Mouse (Mus musculus): ENCODE measurements around the gene Marc2. TPM values are rescaled to one million over a fixed set of nuclear protein-coding genes. Genes with fewer than 3 reads are reported as not detected.

Gene Marc2
- polyA plus RNA-seq, 1 experiment from 2014 or later, result 152 TPM

DNA sequence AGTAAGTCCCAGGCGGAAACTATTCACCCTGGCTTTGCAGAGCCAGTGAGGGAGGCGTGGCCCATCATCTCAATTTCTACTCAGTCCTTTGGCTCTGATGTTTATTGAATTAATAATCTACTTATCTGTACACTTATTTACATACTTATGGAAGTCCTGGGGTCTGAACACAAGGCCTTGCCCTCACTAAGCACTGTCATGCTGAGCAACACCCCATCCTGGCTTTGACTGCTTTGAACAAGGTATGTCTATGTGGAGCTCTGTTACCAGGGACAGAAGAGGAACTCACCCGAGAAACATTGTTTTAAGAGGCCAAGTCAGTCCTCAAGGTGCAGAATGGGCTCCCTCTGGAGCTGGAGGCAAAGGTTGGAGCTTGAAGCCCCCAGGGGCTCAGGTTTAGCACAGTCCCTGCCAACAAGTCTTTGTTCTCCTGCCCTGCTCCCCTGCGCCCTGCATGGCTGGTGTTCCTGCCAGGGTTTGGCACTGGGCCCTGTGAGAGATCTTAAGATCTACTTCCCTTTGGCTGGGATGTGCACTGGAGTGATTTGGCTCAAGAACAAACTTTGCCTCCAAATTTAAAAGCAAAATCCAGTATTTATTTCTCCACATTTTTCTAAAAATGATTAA lies 23.8 kb upstream of the Marc2 start:
- DNase-seq (peak; percentile 37), ATAC-seq (ENCODE audit: insufficient read depth) (no peak)

GRCm38 (mm10) chr1:184867640-184868120 lies 21.4 kb upstream of the Marc2 start:
- Histone ChIP-seq H3K4me1 (ENCODE audit: insufficient read depth) (no peaks in the 10 kb centered on the region; the same call in 1 of the 2 replicates), H3K36me3 (ENCODE audit: insufficient read depth) (no peaks in the 10 kb centered on the region), H3K27me3 (ENCODE audit: insufficient read depth, low read length) (no peaks in the 10 kb centered on the region), H3K9ac (no peak overlapping the region), H3K4me2 (no peak overlapping the region), H3K9me3 (ENCODE audit: low read depth, low read length) (no peaks in the 10 kb centered on the region), H3K4me3 (ENCODE audit: low read depth, low read length) (no peak overlapping the region), H3K27ac (ENCODE audit: low read depth) (no peak overlapping the region)
- ATAC-seq (ENCODE audit: insufficient read depth) (no peak), DNase-seq (no peak)
- TF ChIP-seq CTCF (IDR thresholded peaks at IDR 0.05; ENCODE audit: low read depth), result no peak
- WGBS, result 61% methylated on average over 3 of the region's 3 CpGs

More for the DNA sequence above, 23.8 kb upstream of the Marc2 start:
- WGBS, result 66% methylated on average over 4 of the region's 4 CpGs
- no peak overlapping the region for H3K9ac ChIP-seq
- H3K4me2 ChIP-seq, result no peak overlapping the region
- no peaks in the 10 kb centered on the region; the same call in 1 of the 2 replicates for H3K4me1 ChIP-seq (ENCODE audit: insufficient read depth)
- TF ChIP-seq CTCF (IDR thresholded peaks at IDR 0.05; ENCODE audit: low read depth), result no peak
- no peaks in the 10 kb centered on the region for H3K36me3 ChIP-seq (ENCODE audit: insufficient read depth)
- no peak overlapping the region for H3K27ac ChIP-seq (ENCODE audit: low read depth)
- H3K27me3 ChIP-seq (ENCODE audit: insufficient read depth, low read length), result no peaks in the 10 kb centered on the region
- no peak overlapping the region for H3K4me3 ChIP-seq (ENCODE audit: low read depth, low read length)
- H3K9me3 ChIP-seq (ENCODE audit: low read depth, low read length), result no peaks in the 10 kb centered on the region

DNA sequence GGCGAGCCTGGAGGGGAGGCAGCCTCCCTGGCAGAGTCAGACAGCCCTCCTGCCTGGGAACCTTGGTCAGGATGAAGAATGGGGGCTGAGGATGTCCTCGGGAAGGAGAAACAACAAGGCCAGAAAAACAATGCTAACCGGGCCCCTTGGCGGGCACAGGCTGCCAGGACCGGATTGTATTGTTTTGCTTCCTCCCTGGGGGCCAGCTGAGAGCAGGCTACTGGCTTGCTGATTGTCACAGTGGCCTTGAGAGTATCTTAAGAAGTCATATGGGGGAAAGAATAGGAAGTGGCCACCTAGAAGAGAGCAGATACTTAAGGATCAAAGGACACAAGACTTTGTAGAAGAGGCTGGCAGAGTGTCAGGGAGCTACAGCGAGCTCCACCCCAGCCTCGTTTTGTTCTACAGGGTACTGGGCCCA lies 18.1 kb upstream of the Marc2 start:
- no peaks in the 10 kb centered on the region for H3K27me3 ChIP-seq (ENCODE audit: insufficient read depth, low read length)
- H3K9ac ChIP-seq, result no peak overlapping the region
- H3K4me3 ChIP-seq (ENCODE audit: low read depth, low read length), result no peak overlapping the region
- DNase-seq, result peak; percentile 50
- peak overlapping the region; percentile 69; the same call in 1 of the 2 replicates for H3K27ac ChIP-seq (ENCODE audit: low read depth)
- 36% methylated on average over 7 of the region's 7 CpGs for WGBS
- H3K9me3 ChIP-seq (ENCODE audit: low read depth, low read length), result no peaks in the 10 kb centered on the region
- H3K4me1 ChIP-seq (ENCODE audit: insufficient read depth), result no peaks in the 10 kb centered on the region; the same call in 1 of the 2 replicates
- H3K36me3 ChIP-seq (ENCODE audit: insufficient read depth), result no peaks in the 10 kb centered on the region
- TF ChIP-seq CTCF (IDR thresholded peaks at IDR 0.05; ENCODE audit: low read depth), result no peak
- no peak overlapping the region for H3K4me2 ChIP-seq
- ATAC-seq (ENCODE audit: insufficient read depth), result peak; percentile 64; the same call in 1 of the 2 replicates

- no peak overlapping the region for H3K4me2 ChIP-seq
- H3K9ac ChIP-seq, result no peak overlapping the region
- no peak for ATAC-seq (ENCODE audit: insufficient read depth)
- no peak overlapping the region for H3K4me3 ChIP-seq (ENCODE audit: low read depth, low read length)
- H3K36me3 ChIP-seq (ENCODE audit: insufficient read depth), result no peaks in the 10 kb centered on the region
- DNase-seq, result no peak
- H3K9me3 ChIP-seq (ENCODE audit: low read depth, low read length), result no peaks in the 10 kb centered on the region
- H3K4me1 ChIP-seq (ENCODE audit: insufficient read depth), result no peaks in the 10 kb centered on the region; the same call in 1 of the 2 replicates
- no peaks in the 10 kb centered on the region for H3K27me3 ChIP-seq (ENCODE audit: insufficient read depth, low read length)
- no peak for TF ChIP-seq CTCF (IDR thresholded peaks at IDR 0.05; ENCODE audit: low read depth)
- WGBS, result 76% methylated on average over 6 of the region's 6 CpGs
- H3K27ac ChIP-seq (ENCODE audit: low read depth), result no peak overlapping the region
These were observed 16.4 kb upstream of the Marc2 start for GRCm38 (mm10) chr1:184862636-184863035.

DNA sequence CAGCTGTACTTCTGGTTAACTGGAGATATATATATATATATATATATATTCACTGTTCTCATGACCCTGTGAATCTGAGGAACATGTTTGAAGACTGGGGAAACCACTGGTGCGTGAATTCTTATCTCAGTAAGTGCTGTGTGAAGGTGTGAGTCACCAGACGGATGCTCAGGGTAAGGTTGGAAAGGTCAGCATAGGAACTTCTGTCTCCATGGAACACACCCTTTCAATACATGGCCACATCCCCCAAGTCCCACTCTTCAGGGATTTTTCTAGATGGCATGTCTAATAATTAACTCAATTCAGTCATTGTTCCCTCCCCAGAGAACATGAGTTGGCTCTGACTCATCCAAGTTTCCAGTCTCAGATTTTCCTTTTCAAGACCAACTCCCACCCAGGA lies 15.3 kb upstream of the Marc2 start:
- DNase-seq (no peak), ATAC-seq (ENCODE audit: insufficient read depth) (no peak)
- WGBS, result 27% methylated on average over 2 of the region's 2 CpGs
- Histone ChIP-seq H3K27me3 (ENCODE audit: insufficient read depth, low read length) (no peaks in the 10 kb centered on the region), H3K4me1 (ENCODE audit: insufficient read depth) (no peaks in the 10 kb centered on the region), H3K9ac (no peak overlapping the region), H3K36me3 (ENCODE audit: insufficient read depth) (no peaks in the 10 kb centered on the region), H3K9me3 (ENCODE audit: low read depth, low read length) (no peaks in the 10 kb centered on the region), H3K27ac (ENCODE audit: low read depth) (no peak overlapping the region), H3K4me2 (no peak overlapping the region), H3K4me3 (ENCODE audit: low read depth, low read length) (no peak overlapping the region)
- no peak for TF ChIP-seq CTCF (IDR thresholded peaks at IDR 0.05; ENCODE audit: low read depth)

DNA sequence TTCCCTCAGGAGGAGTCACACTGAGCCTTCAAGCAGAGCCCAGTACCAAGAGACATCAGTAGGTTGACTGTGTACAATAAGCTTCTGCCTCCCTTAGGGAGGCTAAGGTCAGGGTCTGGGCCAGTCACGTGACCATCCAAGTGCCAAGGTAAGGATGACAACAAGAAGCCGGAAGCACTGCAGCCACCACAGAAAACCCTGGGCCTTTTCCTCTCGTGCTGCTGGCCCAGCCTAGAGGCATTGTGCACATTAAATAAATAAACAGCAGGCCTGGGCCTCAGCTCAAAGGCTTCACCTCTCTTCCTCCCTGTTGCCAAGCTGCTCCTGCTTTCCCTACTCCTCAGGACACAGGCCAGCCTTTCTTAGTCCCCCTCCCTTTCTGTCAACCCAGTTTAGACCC lies 14.0 kb upstream of the Marc2 start:
- peak; percentile 64; the same call in 1 of the 2 replicates for ATAC-seq (ENCODE audit: insufficient read depth)
- H3K27me3 ChIP-seq (ENCODE audit: insufficient read depth, low read length), result no peaks in the 10 kb centered on the region
- no peak for TF ChIP-seq CTCF (IDR thresholded peaks at IDR 0.05; ENCODE audit: low read depth)
- H3K4me3 ChIP-seq (ENCODE audit: low read depth, low read length), result no peak overlapping the region
- H3K9me3 ChIP-seq (ENCODE audit: low read depth, low read length), result no peaks in the 10 kb centered on the region
- no peak overlapping the region for H3K9ac ChIP-seq
- peak overlapping the region; percentile 54 for H3K27ac ChIP-seq (ENCODE audit: low read depth)
- WGBS, result 21% methylated on average over 3 of the region's 3 CpGs
- H3K4me2 ChIP-seq, result no peak overlapping the region
- H3K4me1 ChIP-seq (ENCODE audit: insufficient read depth), result no peaks in the 10 kb centered on the region
- no peaks in the 10 kb centered on the region for H3K36me3 ChIP-seq (ENCODE audit: insufficient read depth)
- peak; percentile 51 for DNase-seq

DNA sequence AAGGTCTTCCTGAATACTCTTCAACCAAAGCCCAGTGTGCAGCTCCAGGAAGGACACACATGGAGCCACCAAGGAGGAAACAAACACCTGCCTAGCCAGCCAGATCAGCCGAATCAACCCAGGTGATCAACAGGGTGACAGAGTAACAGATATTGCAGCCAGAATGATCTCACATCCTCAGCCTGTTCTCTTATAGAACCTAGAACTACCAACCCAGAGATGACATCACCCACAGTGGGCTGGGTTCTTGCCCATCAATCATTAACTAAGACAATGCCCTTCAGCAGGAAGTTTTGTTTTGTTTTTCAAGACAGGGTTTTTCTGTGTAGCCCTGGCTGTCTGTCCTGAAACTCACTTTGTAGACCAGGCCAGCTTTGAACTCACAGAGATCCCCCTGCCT lies 12.0 kb upstream of the Marc2 start:
- Histone ChIP-seq H3K9ac (no peak overlapping the region), H3K36me3 (ENCODE audit: insufficient read depth) (no peaks in the 10 kb centered on the region), H3K4me1 (ENCODE audit: insufficient read depth) (no peaks in the 10 kb centered on the region), H3K4me2 (no peak overlapping the region), H3K4me3 (ENCODE audit: low read depth, low read length) (no peak overlapping the region), H3K27me3 (ENCODE audit: insufficient read depth, low read length) (no peaks in the 10 kb centered on the region), H3K9me3 (ENCODE audit: low read depth, low read length) (no peaks in the 10 kb centered on the region), H3K27ac (ENCODE audit: low read depth) (no peak overlapping the region)
- WGBS, result 65% methylated on average over 1 of the region's 1 CpGs
- no peak for ATAC-seq (ENCODE audit: insufficient read depth)
- no peak for TF ChIP-seq CTCF (IDR thresholded peaks at IDR 0.05; ENCODE audit: low read depth)
- peak; percentile 31 for DNase-seq

Data from lung, embryonic 14.5 days (tissue).